Mouse (Mus musculus): ENCODE data around the gene Nr1i3. TPM values are rescaled to one million over a fixed set of nuclear protein-coding genes. Genes with fewer than 3 reads are reported as not detected.

Gene Nr1i3
- polyA plus RNA-seq, 1 experiment = 0.16 TPM

- H3K4me1 ChIP-seq (ENCODE audit: control insufficient read depth, insufficient read depth, low read length) = no peaks in the 10 kb centered on the region
- no peak overlapping the region for H3K4me3 ChIP-seq (ENCODE audit: control insufficient read depth, low read depth, low read length)
- H3K27ac ChIP-seq (ENCODE audit: control insufficient read depth, insufficient read depth, low read depth, low read length) = no peak overlapping the region
- H3K27me3 ChIP-seq (ENCODE audit: control insufficient read depth, insufficient read depth, low read length) = no peaks in the 10 kb centered on the region
- TF ChIP-seq CTCF (IDR thresholded peaks at IDR 0.05; ENCODE audit: control insufficient read depth, insufficient read depth, insufficient replicate concordance, low read depth, low read length) (no peak), POLR2A (IDR thresholded peaks at IDR 0.05; ENCODE audit: control insufficient read depth, low read depth, low read length) (no peak)
- no peaks in the 10 kb centered on the region for H3K36me3 ChIP-seq (ENCODE audit: control insufficient read depth, insufficient read depth, low read length)
Observed at GRCm38 (mm10) chr1:171179487-171180171, 34.1 kb upstream of the Nr1i3 start.

DNA sequence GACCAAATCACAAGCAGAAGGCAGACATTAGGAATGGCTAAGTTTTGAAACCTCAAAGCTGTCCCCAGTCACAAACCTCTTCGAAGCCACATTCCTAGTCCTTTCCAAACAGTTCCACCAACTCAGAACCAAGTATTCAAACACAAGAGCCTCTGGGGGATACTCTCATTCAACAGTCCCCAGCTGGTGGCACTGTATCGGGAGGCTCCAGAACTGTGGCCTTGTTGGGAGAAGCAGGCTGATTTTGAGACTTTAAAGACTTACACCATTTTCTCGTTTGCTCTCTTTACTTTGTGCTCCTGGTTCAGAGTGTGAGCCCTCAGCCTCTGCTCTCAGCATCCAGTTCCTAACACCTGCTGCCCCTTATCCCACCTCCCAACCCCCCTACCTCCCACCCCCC, 30.7 kb upstream of the Nr1i3 start:
- no peaks in the 10 kb centered on the region for H3K36me3 ChIP-seq (ENCODE audit: control insufficient read depth, insufficient read depth, low read length)
- TF ChIP-seq CTCF (IDR thresholded peaks at IDR 0.05; ENCODE audit: control insufficient read depth, insufficient read depth, insufficient replicate concordance, low read depth, low read length) (no peak), POLR2A (IDR thresholded peaks at IDR 0.05; ENCODE audit: control insufficient read depth, low read depth, low read length) (no peak)
- no peak overlapping the region for H3K27ac ChIP-seq (ENCODE audit: control insufficient read depth, insufficient read depth, low read depth, low read length)
- H3K4me3 ChIP-seq (ENCODE audit: control insufficient read depth, low read depth, low read length) = no peak overlapping the region
- H3K27me3 ChIP-seq (ENCODE audit: control insufficient read depth, insufficient read depth, low read length) = no peaks in the 10 kb centered on the region
- no peaks in the 10 kb centered on the region for H3K4me1 ChIP-seq (ENCODE audit: control insufficient read depth, insufficient read depth, low read length)

GRCm38 (mm10) chr1:171183620-171184019, 30.1 kb upstream of the Nr1i3 start:
- H3K27ac ChIP-seq (ENCODE audit: control insufficient read depth, insufficient read depth, low read depth, low read length) = no peak overlapping the region
- no peaks in the 10 kb centered on the region for H3K27me3 ChIP-seq (ENCODE audit: control insufficient read depth, insufficient read depth, low read length)
- no peaks in the 10 kb centered on the region for H3K36me3 ChIP-seq (ENCODE audit: control insufficient read depth, insufficient read depth, low read length)
- peaks cover 2% of the 10 kb centered on the region; the same call in 1 of the 2 replicates for H3K4me1 ChIP-seq (ENCODE audit: control insufficient read depth, insufficient read depth, low read length)
- H3K4me3 ChIP-seq (ENCODE audit: control insufficient read depth, low read depth, low read length) = no peak overlapping the region
- TF ChIP-seq POLR2A (IDR thresholded peaks at IDR 0.05; ENCODE audit: control insufficient read depth, low read depth, low read length) (no peak), CTCF (IDR thresholded peaks at IDR 0.05; ENCODE audit: control insufficient read depth, insufficient read depth, insufficient replicate concordance, low read depth, low read length) (no peak)

DNA sequence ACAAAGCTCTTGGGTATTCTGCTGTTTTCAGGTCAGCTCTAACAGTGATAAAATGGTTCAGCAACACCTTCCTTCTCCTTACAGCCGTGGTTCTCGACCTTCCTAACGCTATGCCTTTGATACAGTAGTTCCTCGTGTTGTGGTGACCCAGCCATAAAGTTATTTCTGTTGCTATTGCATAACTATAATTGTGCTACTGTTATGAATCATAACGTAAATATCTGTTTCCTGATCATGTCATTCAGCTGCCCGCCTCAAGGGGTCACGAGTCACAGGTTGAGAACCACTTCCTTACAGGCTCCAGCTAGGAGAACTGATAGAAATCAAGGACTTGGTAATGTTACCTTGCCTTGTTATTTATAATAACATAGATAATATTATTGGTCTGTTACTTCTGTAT, 29.5 kb upstream of the Nr1i3 start:
- TF ChIP-seq POLR2A (IDR thresholded peaks at IDR 0.05; ENCODE audit: control insufficient read depth, low read depth, low read length) (no peak), CTCF (IDR thresholded peaks at IDR 0.05; ENCODE audit: control insufficient read depth, insufficient read depth, insufficient replicate concordance, low read depth, low read length) (no peak)
- no peak overlapping the region for H3K4me3 ChIP-seq (ENCODE audit: control insufficient read depth, low read depth, low read length)
- no peak overlapping the region for H3K27ac ChIP-seq (ENCODE audit: control insufficient read depth, insufficient read depth, low read depth, low read length)
- no peaks in the 10 kb centered on the region for H3K36me3 ChIP-seq (ENCODE audit: control insufficient read depth, insufficient read depth, low read length)
- H3K4me1 ChIP-seq (ENCODE audit: control insufficient read depth, insufficient read depth, low read length) = peaks cover 3% of the 10 kb centered on the region
- no peaks in the 10 kb centered on the region for H3K27me3 ChIP-seq (ENCODE audit: control insufficient read depth, insufficient read depth, low read length)

GRCm38 (mm10) chr1:171185655-171186054, 28.1 kb upstream of the Nr1i3 start:
- Histone ChIP-seq H3K36me3 (ENCODE audit: control insufficient read depth, insufficient read depth, low read length) (no peaks in the 10 kb centered on the region), H3K27ac (ENCODE audit: control insufficient read depth, insufficient read depth, low read depth, low read length) (no peak overlapping the region), H3K4me3 (ENCODE audit: control insufficient read depth, low read depth, low read length) (no peak overlapping the region), H3K27me3 (ENCODE audit: control insufficient read depth, insufficient read depth, low read length) (no peaks in the 10 kb centered on the region), H3K4me1 (ENCODE audit: control insufficient read depth, insufficient read depth, low read length) (peaks cover 10% of the 10 kb centered on the region)
- TF ChIP-seq POLR2A (IDR thresholded peaks at IDR 0.05; ENCODE audit: control insufficient read depth, low read depth, low read length) (no peak), CTCF (IDR thresholded peaks at IDR 0.05; ENCODE audit: control insufficient read depth, insufficient read depth, insufficient replicate concordance, low read depth, low read length) (no peak)

DNA sequence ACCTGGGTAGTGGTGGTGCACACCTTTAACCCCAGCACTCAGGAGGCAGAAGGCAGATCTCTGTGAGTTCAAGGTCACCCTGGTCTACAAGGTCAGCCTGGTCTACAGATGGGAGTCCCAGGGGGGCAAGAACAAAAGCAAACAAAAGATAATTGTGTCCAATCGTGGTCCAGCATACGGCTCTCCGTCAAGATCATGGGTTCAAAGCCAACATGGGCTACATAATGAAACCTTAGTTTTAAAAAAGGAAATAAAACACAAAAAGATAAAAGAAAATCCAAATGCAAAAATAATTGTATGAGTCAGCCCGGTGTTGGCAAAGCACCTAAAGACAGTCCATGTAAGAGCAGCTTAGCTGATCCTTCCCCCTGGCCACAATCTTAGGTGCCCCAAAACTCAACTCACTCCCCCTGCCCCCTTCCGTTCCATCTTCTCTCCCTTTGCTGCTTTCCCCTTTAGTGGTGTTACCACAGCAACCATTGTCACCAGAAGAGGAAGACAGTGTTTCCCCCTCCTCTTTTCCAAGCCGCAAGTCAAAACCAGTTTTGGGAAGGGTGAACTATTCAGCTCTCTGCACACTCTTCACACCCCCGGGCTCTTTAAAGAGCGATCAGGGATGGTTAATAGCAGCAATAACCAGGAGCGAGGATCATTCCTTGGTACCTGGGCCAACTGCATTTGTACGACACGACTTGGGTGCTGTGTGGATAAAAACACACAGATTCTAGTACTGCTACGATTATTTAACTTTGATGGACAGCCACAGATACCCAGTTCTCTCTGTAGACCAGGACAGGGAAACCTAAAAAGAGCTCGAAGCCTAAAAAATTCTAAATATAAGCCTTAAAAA, 25.7 kb upstream of the Nr1i3 start:
- H3K36me3 ChIP-seq (ENCODE audit: control insufficient read depth, insufficient read depth, low read length) = no peaks in the 10 kb centered on the region
- TF ChIP-seq CTCF (IDR thresholded peaks at IDR 0.05; ENCODE audit: control insufficient read depth, insufficient read depth, insufficient replicate concordance, low read depth, low read length) (no peak), POLR2A (IDR thresholded peaks at IDR 0.05; ENCODE audit: control insufficient read depth, low read depth, low read length) (no peak)
- no peaks in the 10 kb centered on the region for H3K27me3 ChIP-seq (ENCODE audit: control insufficient read depth, insufficient read depth, low read length)
- peak overlapping the region; percentile 17; the same call in 1 of the 2 replicates for H3K27ac ChIP-seq (ENCODE audit: control insufficient read depth, insufficient read depth, low read depth, low read length)
- H3K4me3 ChIP-seq (ENCODE audit: control insufficient read depth, low read depth, low read length) = no peak overlapping the region
- H3K4me1 ChIP-seq (ENCODE audit: control insufficient read depth, insufficient read depth, low read length) = peaks cover 13% of the 10 kb centered on the region

DNA sequence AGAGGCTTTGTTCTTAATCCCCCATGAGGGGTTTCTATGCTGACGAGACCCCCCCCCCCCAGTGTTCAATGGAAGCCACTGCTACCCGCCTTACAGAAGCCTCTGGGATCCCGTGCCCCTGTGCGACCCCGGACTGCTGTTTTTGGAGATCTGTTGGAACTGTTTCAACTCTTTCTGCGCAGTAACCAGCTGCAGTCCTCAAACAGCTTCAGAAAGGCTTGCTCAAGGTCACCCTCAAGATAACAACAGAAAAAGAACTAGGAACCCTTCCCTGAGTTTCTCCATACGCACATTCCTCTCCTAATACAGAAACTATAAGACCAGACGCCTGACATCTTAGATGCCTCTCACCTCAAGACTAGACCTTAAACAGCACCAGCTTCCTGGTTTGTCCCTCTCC, 24.7 kb upstream of the Nr1i3 start:
- TF ChIP-seq CTCF (IDR thresholded peaks at IDR 0.05; ENCODE audit: control insufficient read depth, insufficient read depth, insufficient replicate concordance, low read depth, low read length) (no peak), POLR2A (IDR thresholded peaks at IDR 0.05; ENCODE audit: control insufficient read depth, low read depth, low read length) (no peak)
- no peak overlapping the region for H3K4me3 ChIP-seq (ENCODE audit: control insufficient read depth, low read depth, low read length)
- no peaks in the 10 kb centered on the region for H3K27me3 ChIP-seq (ENCODE audit: control insufficient read depth, insufficient read depth, low read length)
- H3K27ac ChIP-seq (ENCODE audit: control insufficient read depth, insufficient read depth, low read depth, low read length) = peak overlapping the region; percentile 68
- H3K36me3 ChIP-seq (ENCODE audit: control insufficient read depth, insufficient read depth, low read length) = no peaks in the 10 kb centered on the region
- peaks cover 17% of the 10 kb centered on the region for H3K4me1 ChIP-seq (ENCODE audit: control insufficient read depth, insufficient read depth, low read length)
